Mouse (Mus musculus) hindbrain, embryonic 11.5 days (tissue): Measurements from ENCODE around the gene Rgsl1. TPM values are rescaled to one million over a fixed set of nuclear protein-coding genes. Genes with fewer than 3 reads are reported as not detected.

Experiments
- ATAC-seq: fragments of 200-750 bp; cut with Nextera tagmentation; 2 replicates; pipeline ENCODE4 v1.8.0; 2017; ENCODE audit warnings: mild to moderate bottlenecking, moderate TSS enrichment, moderate library complexity; ENCODE audit not compliant: low FRiP score
- DNase-seq: peaks from one replicate; pipeline ENCODE4 v3.0.0-alpha.2; 2015; ENCODE audit warnings: low spot score
- H3K27ac ChIP-seq: fragments of 300-500 bp; sonication (generic); 2 replicates; pipeline ENCODE4 v1.5.1; 2014; ENCODE audit warnings: mild to moderate bottlenecking, low read depth, low read length
- H3K27me3 ChIP-seq: fragments of 300-500 bp; sonication (generic); 2 replicates; pipeline ENCODE4 v1.6.1; 2014; ENCODE audit warnings: mild to moderate bottlenecking, low read length, moderate library complexity, mixed read lengths; ENCODE audit not compliant: control insufficient read depth, insufficient read depth
- H3K36me3 ChIP-seq: fragments of 300-500 bp; sonication (generic); 2 replicates; pipeline ENCODE4 v1.6.1; 2014; ENCODE audit warnings: mild to moderate bottlenecking, low read length, moderate library complexity, mixed read lengths; ENCODE audit not compliant: control insufficient read depth, insufficient read depth
- H3K4me1 ChIP-seq: fragments of 300-500 bp; sonication (generic); replicated peaks from 2 replicates; pipeline ENCODE4 v1.6.1; 2014; ENCODE audit warnings: low read length, mixed read lengths; ENCODE audit not compliant: control insufficient read depth, insufficient read depth
- H3K4me2 ChIP-seq: fragments of 300-500 bp; sonication (generic); replicated peaks from 2 replicates; pipeline ENCODE4 v1.6.1; 2014; ENCODE audit warnings: mild to moderate bottlenecking, low read depth, low read length
- H3K4me3 ChIP-seq: fragments of 300-500 bp; sonication (generic); 2 replicates; pipeline ENCODE4 v1.5.1; 2014; ENCODE audit warnings: low read depth, low read length
- H3K9ac ChIP-seq: fragments of 300-500 bp; sonication (generic); 2 replicates; pipeline ENCODE4 v1.6.1; 2014; ENCODE audit warnings: low read depth, low read length
- H3K9me3 ChIP-seq: fragments of 300-500 bp; sonication (generic); 2 replicates; pipeline ENCODE4 v1.6.1; 2016; ENCODE audit warnings: low read length; ENCODE audit not compliant: control insufficient read depth
- WGBS: fragments of 180-500 bp; shearing (Covaris S2); extraction: QIAGEN DNeasy Blood & Tissue Kit; methylation state at CpG from one replicate; pipeline ENCODE4 v1.1.7; 2014; 5-methylcytosine and 5-hydroxymethylcytosine counted together
- polyA plus RNA-seq: library from polyadenylated mRNA; unstranded; fragments of >200 nt; fragmentation: Nextera tagmentation; extraction: Ambion mirVana; gene quantifications from 2 replicates; pipeline ENCODE4 v1.2.1, GENCODE M21; 2014

Rgsl1 gene
- polyA plus RNA-seq, 1 experiment from 2014 or later: not detected

GRCm38 (mm10) chr1:153740775-153741400, 103.1 kb downstream of the Rgsl1 start:
- H3K9ac ChIP-seq: peak overlapping the region; percentile 58
- peaks cover 6% of the 10 kb centered on the region for H3K27me3 ChIP-seq
- H3K4me2 ChIP-seq: peak overlapping the region; percentile 68
- no peaks in the 10 kb centered on the region for H3K9me3 ChIP-seq
- H3K4me3 ChIP-seq: peak overlapping the region; percentile 47
- H3K36me3 ChIP-seq: no peaks in the 10 kb centered on the region
- ATAC-seq: no peak
- WGBS: 28% methylated on average over 12 of the region's 12 CpGs
- no peak overlapping the region for H3K27ac ChIP-seq
- DNase-seq: peak; percentile 41
- peaks cover 13% of the 10 kb centered on the region for H3K4me1 ChIP-seq

GRCm38 (mm10) chr1:153740145-153740544, 103.8 kb downstream of the Rgsl1 start, which contains the start of gene Rgs16:
Gene Rgs16, plus strand, starts transcription at chr1:153740349.
- Histone ChIP-seq H3K9ac (peak within 1 kb of the TSS; percentile 58), H3K4me3 (peak within 1 kb of the TSS; percentile 47), H3K27me3 (peaks cover 6% of the 10 kb centered on the region), H3K4me2 (peak within 1 kb of the TSS; percentile 68), H3K27ac (no peak within 1 kb of the TSS), H3K36me3 (no peaks in the 10 kb centered on the region), H3K9me3 (no peaks in the 10 kb centered on the region), H3K4me1 (peaks cover 13% of the 10 kb centered on the region)
- 1% methylated on average over 28 of the region's 28 CpGs for WGBS
- DNase-seq (peak; percentile 90), ATAC-seq (peak; percentile 68)

GRCm38 (mm10) chr1:153739437-153740015, 104.4 kb downstream of the Rgsl1 start:
- ATAC-seq (peak; percentile 20; the same call in 1 of the 2 replicates), DNase-seq (peak; percentile 24)
- Histone ChIP-seq H3K27me3 (peaks cover 6% of the 10 kb centered on the region), H3K4me1 (peaks cover 13% of the 10 kb centered on the region), H3K9ac (no peak overlapping the region), H3K4me2 (peak overlapping the region; percentile 68), H3K36me3 (no peaks in the 10 kb centered on the region), H3K9me3 (no peaks in the 10 kb centered on the region), H3K4me3 (peak overlapping the region; percentile 47), H3K27ac (no peak overlapping the region)
- 21% methylated on average over 13 of the region's 13 CpGs for WGBS

GRCm38 (mm10) chr1:153737101-153738085, 106.5 kb downstream of the Rgsl1 start:
- 38% methylated on average over 9 of the region's 9 CpGs for WGBS
- Histone ChIP-seq H3K36me3 (no peaks in the 10 kb centered on the region), H3K4me1 (peaks cover 20% of the 10 kb centered on the region), H3K27ac (peak overlapping the region; percentile 60), H3K9me3 (no peaks in the 10 kb centered on the region), H3K4me3 (no peak overlapping the region), H3K9ac (no peak overlapping the region), H3K4me2 (no peak overlapping the region), H3K27me3 (peaks cover 6% of the 10 kb centered on the region)
- peak; percentile 38; the same call in 1 of the 2 replicates for ATAC-seq
- peak; percentile 62 for DNase-seq

GRCm38 (mm10) chr1:153736096-153736495, 107.8 kb downstream of the Rgsl1 start:
- no peak overlapping the region for H3K9ac ChIP-seq
- ATAC-seq (no peak), DNase-seq (no peak)
- no peaks in the 10 kb centered on the region for H3K36me3 ChIP-seq
- peaks cover 18% of the 10 kb centered on the region for H3K4me1 ChIP-seq
- no peak overlapping the region for H3K4me2 ChIP-seq
- H3K4me3 ChIP-seq: no peak overlapping the region
- H3K27me3 ChIP-seq: peaks cover 6% of the 10 kb centered on the region
- no peak overlapping the region for H3K27ac ChIP-seq
- WGBS: 67% methylated on average over 6 of the region's 6 CpGs
- H3K9me3 ChIP-seq: no peaks in the 10 kb centered on the region

GRCm38 (mm10) chr1:153734866-153735265, 109.1 kb downstream of the Rgsl1 start:
- Histone ChIP-seq H3K27ac (no peak overlapping the region), H3K9ac (no peak overlapping the region), H3K4me3 (no peak overlapping the region), H3K36me3 (no peaks in the 10 kb centered on the region), H3K4me2 (no peak overlapping the region), H3K4me1 (peaks cover 18% of the 10 kb centered on the region), H3K27me3 (peaks cover 6% of the 10 kb centered on the region), H3K9me3 (no peaks in the 10 kb centered on the region)
- 89% methylated on average over 4 of the region's 4 CpGs for WGBS
- DNase-seq (no peak), ATAC-seq (no peak)

GRCm38 (mm10) chr1:153733181-153733580, 110.8 kb downstream of the Rgsl1 start:
- 32% methylated on average over 9 of the region's 9 CpGs for WGBS
- Histone ChIP-seq H3K27me3 (no peaks in the 10 kb centered on the region), H3K4me1 (peaks cover 18% of the 10 kb centered on the region), H3K4me2 (no peak overlapping the region), H3K9ac (no peak overlapping the region), H3K4me3 (no peak overlapping the region), H3K9me3 (no peaks in the 10 kb centered on the region), H3K27ac (no peak overlapping the region; the same call in 1 of the 2 replicates), H3K36me3 (no peaks in the 10 kb centered on the region)
- peak; percentile 39 for DNase-seq
- ATAC-seq: peak; percentile 34

- DNase-seq (no peak), ATAC-seq (no peak)
- Histone ChIP-seq H3K4me3 (no peak overlapping the region), H3K27ac (no peak overlapping the region), H3K27me3 (no peaks in the 10 kb centered on the region), H3K9me3 (no peaks in the 10 kb centered on the region), H3K4me1 (peaks cover 7% of the 10 kb centered on the region; the same call in 1 of the 2 replicates), H3K4me2 (no peak overlapping the region), H3K9ac (no peak overlapping the region), H3K36me3 (no peaks in the 10 kb centered on the region)
- WGBS: 69% methylated on average over 3 of the region's 3 CpGs
Observed at GRCm38 (mm10) chr1:153730671-153731070, 113.3 kb downstream of the Rgsl1 start.
